Mouse (Mus musculus): ENCODE measurements at regions not wholly inside any gene's neighbourhood (a gene's known extent, or its start where the extent isn't known, plus 50 kb on each side); places are given as distances from the start of the nearest gene placed in this dataset.

DNA sequence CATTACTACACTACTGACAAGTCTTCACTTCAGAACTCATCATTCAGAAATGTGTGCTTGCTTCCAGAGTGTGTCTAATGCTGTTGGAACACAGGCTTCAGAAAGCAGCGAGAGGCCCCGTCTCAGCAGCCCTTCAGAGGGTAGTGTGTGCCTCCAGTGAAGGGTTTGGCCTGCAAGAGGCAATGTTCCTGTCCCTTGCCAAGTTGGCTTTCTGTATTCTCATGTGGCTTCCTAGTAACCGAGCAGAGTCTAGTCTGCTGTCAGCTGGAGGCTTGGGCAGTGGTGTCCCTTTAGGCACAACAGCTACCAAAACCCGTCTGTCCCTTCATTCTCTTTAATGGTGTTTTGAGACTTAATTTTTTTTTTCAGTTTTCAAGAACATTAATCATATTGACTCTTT, 173.3 kb upstream of the Col8a1 start:
- H3K79me2 ChIP-seq (ENCODE audit: control insufficient read depth, insufficient read depth, low read length): no peaks in the 10 kb centered on the region
- no peaks in the 10 kb centered on the region for H3K36me3 ChIP-seq (ENCODE audit: control insufficient read depth, insufficient read depth, low read length)
- DNase-seq (ENCODE audit: extremely low read depth, low read depth, low spot score): no peak
- WGBS: 74% methylated on average over 4 of the region's 4 CpGs
- H3K4me1 ChIP-seq (ENCODE audit: control insufficient read depth, insufficient read depth, low read length): no peaks in the 10 kb centered on the region; the same call in 1 of the 2 replicates
- no peak overlapping the region for H3K4me3 ChIP-seq (ENCODE audit: insufficient read depth, low read depth, low read length)
- H3K9ac ChIP-seq (ENCODE audit: low read depth, low read length): no peak overlapping the region
- no peak overlapping the region for H3K27ac ChIP-seq (replicated peaks; ENCODE audit: insufficient read depth, low read depth, low read length)
- TF ChIP-seq POLR2A (IDR thresholded peaks at IDR 0.05; ENCODE audit: extremely low read depth, insufficient read depth, low read length) (no peak), CTCF (IDR thresholded peaks at IDR 0.05; ENCODE audit: low read depth, low read length) (no peak)
- H3K27me3 ChIP-seq (ENCODE audit: control insufficient read depth, insufficient read depth, low read length): no peaks in the 10 kb centered on the region

DNA sequence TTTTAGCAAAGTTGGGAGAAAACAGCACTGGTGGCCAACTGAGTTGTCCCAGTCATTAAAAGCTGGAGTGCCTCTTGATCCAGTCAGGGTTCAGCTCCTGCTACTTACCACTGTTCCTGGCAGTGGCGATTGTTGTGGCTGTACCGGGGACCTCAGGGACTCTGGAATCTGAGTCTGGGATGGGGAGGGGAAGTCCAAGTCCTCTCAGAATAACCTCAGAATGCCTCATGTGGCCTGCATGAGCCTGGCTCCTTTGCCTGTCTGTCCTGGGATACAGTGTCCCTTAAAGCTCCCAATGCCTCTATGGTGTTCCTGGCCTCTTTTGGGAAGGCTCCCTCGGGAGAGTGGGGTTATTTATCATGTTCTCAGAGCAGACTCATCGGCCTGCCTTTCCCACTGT, 173.8 kb upstream of the Col8a1 start:
- no peaks in the 10 kb centered on the region for H3K27me3 ChIP-seq (ENCODE audit: control insufficient read depth, insufficient read depth, low read length)
- TF ChIP-seq POLR2A (IDR thresholded peaks at IDR 0.05; ENCODE audit: extremely low read depth, insufficient read depth, low read length): no peak
- TF ChIP-seq CTCF (IDR thresholded peaks at IDR 0.05; ENCODE audit: low read depth, low read length): no peak
- H3K4me1 ChIP-seq (ENCODE audit: control insufficient read depth, insufficient read depth, low read length): no peaks in the 10 kb centered on the region; the same call in 1 of the 2 replicates
- WGBS: 47% methylated on average over 4 of the region's 4 CpGs
- no peak overlapping the region for H3K9ac ChIP-seq (ENCODE audit: low read depth, low read length)
- no peak for DNase-seq (ENCODE audit: extremely low read depth, low read depth, low spot score)
- no peaks in the 10 kb centered on the region for H3K36me3 ChIP-seq (ENCODE audit: control insufficient read depth, insufficient read depth, low read length)
- H3K4me3 ChIP-seq (ENCODE audit: insufficient read depth, low read depth, low read length): no peak overlapping the region
- H3K79me2 ChIP-seq (ENCODE audit: control insufficient read depth, insufficient read depth, low read length): no peaks in the 10 kb centered on the region
- H3K27ac ChIP-seq (replicated peaks; ENCODE audit: insufficient read depth, low read depth, low read length): no peak overlapping the region

DNA sequence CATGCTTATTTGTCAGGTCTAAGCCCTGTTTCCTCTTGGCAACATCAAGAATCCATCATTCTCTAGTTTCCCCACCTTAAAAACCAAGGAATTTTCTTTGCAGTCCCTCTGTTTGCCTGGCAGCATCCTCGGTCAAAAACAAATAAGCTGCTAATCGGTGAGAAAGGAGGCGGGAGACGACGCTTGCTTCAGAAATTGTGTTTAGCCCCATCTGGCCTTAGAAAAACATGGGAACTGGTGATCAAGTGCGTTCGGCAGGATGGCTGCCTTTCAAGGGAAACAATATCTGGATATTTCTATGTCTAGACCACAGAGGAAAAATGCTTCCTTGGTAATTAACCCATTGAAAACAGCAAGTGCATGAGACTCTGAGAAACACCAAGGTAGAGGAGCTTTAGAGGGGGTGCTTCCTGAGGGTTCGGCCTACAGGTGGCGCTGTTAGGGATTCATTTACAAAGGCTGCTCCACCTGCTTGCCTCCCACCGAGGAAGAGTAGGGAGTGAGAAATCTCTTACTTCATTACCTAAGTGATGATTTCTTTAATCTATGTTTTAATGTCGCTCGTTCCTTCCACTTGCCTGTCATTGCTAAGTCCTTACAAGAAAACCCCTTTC, 174.7 kb upstream of the Col8a1 start:
- Histone ChIP-seq H3K79me2 (ENCODE audit: control insufficient read depth, insufficient read depth, low read length) (no peaks in the 10 kb centered on the region), H3K9ac (ENCODE audit: low read depth, low read length) (no peak overlapping the region), H3K27me3 (ENCODE audit: control insufficient read depth, insufficient read depth, low read length) (no peaks in the 10 kb centered on the region), H3K27ac (replicated peaks; ENCODE audit: insufficient read depth, low read depth, low read length) (no peak overlapping the region), H3K4me1 (ENCODE audit: control insufficient read depth, insufficient read depth, low read length) (no peaks in the 10 kb centered on the region), H3K4me3 (ENCODE audit: insufficient read depth, low read depth, low read length) (no peak overlapping the region), H3K36me3 (ENCODE audit: control insufficient read depth, insufficient read depth, low read length) (no peaks in the 10 kb centered on the region)
- WGBS: 69% methylated on average over 12 of the region's 12 CpGs
- TF ChIP-seq CTCF (IDR thresholded peaks at IDR 0.05; ENCODE audit: low read depth, low read length) (no peak), POLR2A (IDR thresholded peaks at IDR 0.05; ENCODE audit: extremely low read depth, insufficient read depth, low read length) (no peak)
- DNase-seq (ENCODE audit: extremely low read depth, low read depth, low spot score): no peak

DNA sequence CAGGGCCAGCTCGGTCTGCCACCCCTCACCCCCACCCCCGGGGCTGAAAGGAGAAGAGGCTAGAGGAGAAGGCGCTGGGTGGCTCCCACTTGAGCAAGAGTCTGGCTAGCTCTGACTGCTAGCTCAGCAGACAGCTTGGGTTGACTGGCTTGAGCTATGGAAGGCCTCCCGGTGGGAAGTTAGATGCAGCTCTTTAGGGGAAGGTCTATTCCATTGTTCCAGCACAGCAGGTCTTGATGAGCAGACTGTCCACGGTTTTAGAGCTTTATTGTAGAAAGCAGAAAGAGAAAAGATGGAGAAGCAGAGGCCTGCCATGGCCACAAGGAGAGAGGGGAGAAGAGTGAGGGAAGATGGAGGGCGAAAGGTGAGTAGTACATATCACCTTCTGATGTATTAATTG, 190.9 kb upstream of the Col8a1 start:
- TF ChIP-seq POLR2A (IDR thresholded peaks at IDR 0.05; ENCODE audit: extremely low read depth, insufficient read depth, low read length) (no peak), CTCF (IDR thresholded peaks at IDR 0.05; ENCODE audit: low read depth, low read length) (no peak)
- Histone ChIP-seq H3K27ac (replicated peaks; ENCODE audit: insufficient read depth, low read depth, low read length) (no peak overlapping the region), H3K27me3 (ENCODE audit: control insufficient read depth, insufficient read depth, low read length) (no peaks in the 10 kb centered on the region), H3K79me2 (ENCODE audit: control insufficient read depth, insufficient read depth, low read length) (no peaks in the 10 kb centered on the region), H3K4me1 (ENCODE audit: control insufficient read depth, insufficient read depth, low read length) (no peaks in the 10 kb centered on the region), H3K36me3 (ENCODE audit: control insufficient read depth, insufficient read depth, low read length) (no peaks in the 10 kb centered on the region), H3K4me3 (ENCODE audit: insufficient read depth, low read depth, low read length) (no peak overlapping the region), H3K9ac (ENCODE audit: low read depth, low read length) (no peak overlapping the region)
- no peak for DNase-seq (ENCODE audit: extremely low read depth, low read depth, low spot score)
- WGBS: 56% methylated on average over 6 of the region's 6 CpGs

DNA sequence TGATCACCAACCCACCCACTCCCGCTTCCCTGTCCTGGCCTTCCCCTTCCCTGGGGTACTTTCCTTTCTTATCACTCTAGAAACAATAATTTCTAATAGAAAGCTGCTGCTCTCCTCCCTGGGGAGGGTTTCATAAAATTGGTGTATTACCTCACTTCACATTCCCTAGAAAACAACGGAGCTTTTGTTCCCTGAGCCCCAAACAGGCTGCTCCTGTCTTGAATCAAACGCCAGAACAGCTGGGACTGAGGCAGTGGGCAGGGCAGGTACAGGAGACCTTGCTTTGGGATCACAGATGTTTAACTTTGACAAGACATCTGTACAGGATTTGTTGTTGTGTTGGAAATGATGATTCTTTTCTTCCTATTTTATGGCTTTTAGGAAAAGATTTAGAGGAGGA, 192.8 kb upstream of the Col8a1 start:
- WGBS: 69% methylated on average over 3 of the region's 3 CpGs
- TF ChIP-seq CTCF (IDR thresholded peaks at IDR 0.05; ENCODE audit: low read depth, low read length) (no peak), POLR2A (IDR thresholded peaks at IDR 0.05; ENCODE audit: extremely low read depth, insufficient read depth, low read length) (no peak)
- Histone ChIP-seq H3K36me3 (ENCODE audit: control insufficient read depth, insufficient read depth, low read length) (no peaks in the 10 kb centered on the region), H3K79me2 (ENCODE audit: control insufficient read depth, insufficient read depth, low read length) (no peaks in the 10 kb centered on the region), H3K4me1 (ENCODE audit: control insufficient read depth, insufficient read depth, low read length) (no peaks in the 10 kb centered on the region), H3K27me3 (ENCODE audit: control insufficient read depth, insufficient read depth, low read length) (no peaks in the 10 kb centered on the region), H3K27ac (replicated peaks; ENCODE audit: insufficient read depth, low read depth, low read length) (no peak overlapping the region), H3K9ac (ENCODE audit: low read depth, low read length) (no peak overlapping the region), H3K4me3 (ENCODE audit: insufficient read depth, low read depth, low read length) (no peak overlapping the region)
- DNase-seq (ENCODE audit: extremely low read depth, low read depth, low spot score): no peak

DNA sequence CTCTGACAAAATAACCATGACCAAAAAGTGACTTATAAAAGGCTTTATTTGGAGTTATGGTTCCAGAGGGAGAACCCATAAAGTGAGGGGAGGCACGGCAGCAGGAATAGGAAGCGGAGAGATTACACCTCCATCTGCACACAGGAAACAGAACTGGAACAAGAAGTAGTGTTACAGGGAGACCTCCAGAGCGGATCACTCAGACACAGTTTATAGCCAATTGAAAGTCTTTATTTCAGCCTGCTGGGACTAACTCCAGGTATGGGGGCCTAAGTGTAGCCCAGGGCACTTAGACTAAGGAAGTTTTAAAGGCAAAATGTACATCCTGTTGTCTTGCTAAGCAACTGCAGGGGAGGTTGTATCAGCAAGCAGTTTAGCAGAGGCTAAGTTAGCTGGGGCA, 195.1 kb upstream of the Col8a1 start:
- H3K79me2 ChIP-seq (ENCODE audit: control insufficient read depth, insufficient read depth, low read length): no peaks in the 10 kb centered on the region
- no peaks in the 10 kb centered on the region for H3K27me3 ChIP-seq (ENCODE audit: control insufficient read depth, insufficient read depth, low read length)
- H3K4me3 ChIP-seq (ENCODE audit: insufficient read depth, low read depth, low read length): no peak overlapping the region
- TF ChIP-seq POLR2A (IDR thresholded peaks at IDR 0.05; ENCODE audit: extremely low read depth, insufficient read depth, low read length): no peak
- TF ChIP-seq CTCF (IDR thresholded peaks at IDR 0.05; ENCODE audit: low read depth, low read length): no peak
- WGBS: 79% methylated on average over 3 of the region's 3 CpGs
- H3K9ac ChIP-seq (ENCODE audit: low read depth, low read length): no peak overlapping the region
- no peaks in the 10 kb centered on the region for H3K4me1 ChIP-seq (ENCODE audit: control insufficient read depth, insufficient read depth, low read length)
- DNase-seq (ENCODE audit: extremely low read depth, low read depth, low spot score): no peak
- no peaks in the 10 kb centered on the region for H3K36me3 ChIP-seq (ENCODE audit: control insufficient read depth, insufficient read depth, low read length)
- H3K27ac ChIP-seq (replicated peaks; ENCODE audit: insufficient read depth, low read depth, low read length): no peak overlapping the region
